Mouse (Mus musculus) forebrain, embryonic 10.5 days (tissue): ENCODE measurements around the gene 2010111I01Rik. TPM values are rescaled to one million over a fixed set of nuclear protein-coding genes. Genes with fewer than 3 reads are reported as not detected.

ENCODE experiments used
- DNase-seq: peaks from one replicate; pipeline ENCODE4 v3.0.0-alpha.2; 2017; ENCODE audit warnings: low spot score; ENCODE audit errors: extremely low spot score
- H3K27ac ChIP-seq: fragments of 300-500 bp; sonication (generic); 2 replicates; pipeline ENCODE4 v1.5.1; 2016; ENCODE audit warnings: mild to moderate bottlenecking
- H3K27me3 ChIP-seq: fragments of 300-500 bp; sonication (generic); 2 replicates; pipeline ENCODE4 v1.6.1; 2016; ENCODE audit warnings: mild to moderate bottlenecking; ENCODE audit not compliant: poor library complexity, severe bottlenecking
- H3K36me3 ChIP-seq: fragments of 300-500 bp; sonication (generic); replicated peaks from 2 replicates; pipeline ENCODE4 v1.6.1; 2016; ENCODE audit warnings: mild to moderate bottlenecking, moderate library complexity
- H3K4me1 ChIP-seq: fragments of 300-500 bp; sonication (generic); 2 replicates; pipeline ENCODE4 v1.6.1; 2016
- H3K4me3 ChIP-seq: fragments of 300-500 bp; sonication (generic); 2 replicates; pipeline ENCODE4 v1.5.1; 2016; ENCODE audit warnings: mild to moderate bottlenecking, moderate library complexity
- H3K9me3 ChIP-seq: fragments of 300-500 bp; sonication (generic); 2 replicates; pipeline ENCODE4 v1.6.1; 2016; ENCODE audit warnings: mild to moderate bottlenecking, moderate library complexity
- WGBS: fragments of 180-500 bp; shearing (Covaris S2); methylation state at CpG from one replicate; pipeline ENCODE4 v1.1.7; 2016; 5-methylcytosine and 5-hydroxymethylcytosine counted together
- polyA plus RNA-seq: library from polyadenylated mRNA; unstranded; fragments of >200 nt; fragmentation: Nextera tagmentation; extraction: Ambion mirVana; gene quantifications from 2 replicates; pipeline ENCODE4 v1.2.1, GENCODE M21; 2016

The 2010111I01Rik gene
- polyA plus RNA-seq, 1 experiment from 2014 or later, result 45.6 TPM

DNA sequence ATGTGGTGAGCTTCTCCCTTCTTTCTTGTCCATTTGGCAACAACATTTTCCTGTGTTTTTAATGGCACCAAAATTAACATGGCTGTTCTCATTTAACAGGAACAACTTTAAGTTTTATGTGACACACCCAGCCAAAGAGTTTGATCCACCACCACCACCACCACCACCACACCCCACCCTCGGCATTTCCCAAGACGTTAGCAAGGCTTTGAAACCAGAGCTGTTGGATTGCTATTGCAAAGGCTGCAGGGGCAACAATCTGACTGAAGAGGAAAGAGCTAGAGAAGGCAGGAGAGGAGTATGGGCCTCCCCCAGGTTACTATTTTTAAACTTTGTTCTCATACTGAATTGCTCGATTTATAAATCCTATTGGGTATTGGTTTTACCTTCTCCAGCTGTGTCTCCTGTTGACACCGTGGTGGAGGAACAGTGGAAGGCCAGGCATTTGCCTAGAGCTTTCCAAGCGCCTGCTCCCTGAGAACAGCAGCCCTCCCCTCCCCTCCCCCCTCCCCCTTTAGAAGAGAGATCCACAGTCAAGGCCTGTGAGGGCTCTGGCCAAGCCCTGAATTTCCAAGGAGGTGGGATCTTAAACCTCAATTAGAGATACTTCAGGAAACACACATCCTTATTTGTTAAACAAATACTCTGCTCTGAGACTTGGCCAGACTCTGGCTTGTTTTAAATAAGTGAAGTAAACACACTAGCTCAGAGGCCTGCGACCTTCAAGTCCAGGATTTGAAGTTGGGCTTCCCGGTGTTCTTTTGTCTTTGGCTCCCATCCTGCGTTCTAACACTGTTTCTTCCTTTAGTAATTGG, 129.8 kb downstream of the 2010111I01Rik start:
- H3K4me1 ChIP-seq, result peaks cover 26% of the 10 kb centered on the region
- H3K4me3 ChIP-seq, result no peak overlapping the region
- no peaks in the 10 kb centered on the region for H3K9me3 ChIP-seq
- H3K27ac ChIP-seq, result peak overlapping the region; percentile 49; the same call in 1 of the 2 replicates
- no peaks in the 10 kb centered on the region for H3K36me3 ChIP-seq
- 10% methylated on average over 8 of the region's 8 CpGs for WGBS
- H3K27me3 ChIP-seq, result peaks cover 55% of the 10 kb centered on the region
- peak; percentile 43 for DNase-seq

DNA sequence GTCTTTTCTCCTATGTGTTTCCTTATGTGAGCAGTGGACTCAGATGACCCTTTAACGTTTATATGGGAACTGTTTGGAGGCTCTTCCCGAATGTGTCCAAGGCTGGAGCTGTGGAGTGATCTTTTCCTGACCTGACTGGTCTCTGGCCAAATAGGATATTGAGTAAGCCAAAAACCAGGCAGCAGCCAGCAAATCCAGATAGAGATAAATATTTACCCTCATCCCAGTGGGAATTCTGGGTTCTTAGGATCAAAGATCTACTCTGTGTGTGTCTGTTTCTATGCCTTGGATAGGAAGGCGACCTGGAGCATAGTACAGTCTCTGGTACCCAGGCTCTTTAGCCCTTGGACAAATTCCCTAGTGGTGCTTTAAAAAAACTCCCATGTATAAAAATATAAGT, 132.1 kb downstream of the 2010111I01Rik start:
- DNase-seq, result no peak
- Histone ChIP-seq H3K4me1 (peaks cover 19% of the 10 kb centered on the region), H3K27ac (no peak overlapping the region), H3K9me3 (no peaks in the 10 kb centered on the region), H3K4me3 (no peak overlapping the region), H3K27me3 (peaks cover 55% of the 10 kb centered on the region), H3K36me3 (no peaks in the 10 kb centered on the region)
- 79% methylated on average over 3 of the region's 3 CpGs for WGBS

DNA sequence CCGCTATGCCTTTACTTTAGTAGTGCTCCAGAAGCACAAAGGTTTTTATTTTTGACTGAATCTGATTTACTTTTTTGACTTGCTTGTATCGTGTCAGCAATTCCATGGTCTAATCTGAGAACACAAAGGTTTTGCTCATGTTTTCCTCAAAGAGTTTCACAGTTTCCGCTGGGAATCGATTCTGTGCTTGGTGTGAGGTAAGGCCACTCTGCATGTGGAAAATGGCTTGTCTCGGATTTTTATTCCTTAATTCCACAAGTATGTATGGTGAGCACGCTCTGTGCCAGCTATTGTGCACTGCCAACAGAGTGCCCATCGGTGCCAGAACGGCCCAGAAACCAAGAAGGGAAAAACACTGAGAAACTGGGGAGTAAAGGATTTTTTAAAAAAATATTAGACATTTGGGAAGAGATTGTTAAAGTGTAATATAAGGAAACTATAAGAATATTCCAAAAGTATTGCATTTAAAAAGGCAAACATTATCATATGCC, 132.8 kb downstream of the 2010111I01Rik start:
- DNase-seq, result no peak
- no peak overlapping the region for H3K27ac ChIP-seq
- H3K27me3 ChIP-seq, result peaks cover 51% of the 10 kb centered on the region
- peaks cover 19% of the 10 kb centered on the region for H3K4me1 ChIP-seq
- WGBS, result 93% methylated on average over 8 of the region's 8 CpGs
- no peak overlapping the region for H3K4me3 ChIP-seq
- no peaks in the 10 kb centered on the region for H3K9me3 ChIP-seq
- H3K36me3 ChIP-seq, result no peaks in the 10 kb centered on the region

DNA sequence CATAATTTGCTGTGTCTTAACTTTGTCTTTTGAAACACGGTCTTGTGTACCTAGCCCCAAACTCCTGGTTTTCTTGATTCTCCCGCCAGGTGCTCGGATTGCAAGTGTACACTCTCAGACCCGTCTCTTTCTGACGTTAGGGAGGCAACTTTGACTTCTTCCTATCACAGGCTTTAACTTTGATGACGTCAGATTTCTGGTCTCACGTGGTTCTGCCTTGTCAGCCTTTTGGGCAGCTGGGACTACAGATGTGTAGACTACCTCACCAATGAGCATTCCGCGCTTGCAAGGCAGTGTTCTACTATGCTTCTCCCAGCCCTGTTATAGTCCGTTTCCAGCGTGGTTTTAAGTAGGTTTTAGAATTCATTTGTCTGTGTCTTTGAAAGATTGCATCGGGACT, 137.1 kb downstream of the 2010111I01Rik start:
- Histone ChIP-seq H3K4me1 (0 out of 2 replicates have a peak, but pooled peaks cover 4% of the 10 kb centered on the region), H3K36me3 (no peaks in the 10 kb centered on the region), H3K4me3 (no peak overlapping the region), H3K9me3 (no peaks in the 10 kb centered on the region), H3K27ac (no peak overlapping the region), H3K27me3 (peaks cover 21% of the 10 kb centered on the region)
- 88% methylated on average over 12 of the region's 12 CpGs for WGBS
- no peak for DNase-seq

- Histone ChIP-seq H3K36me3 (no peaks in the 10 kb centered on the region), H3K27me3 (peaks cover 22% of the 10 kb centered on the region), H3K4me1 (0 out of 2 replicates have a peak, but pooled peaks cover 4% of the 10 kb centered on the region), H3K27ac (no peak overlapping the region), H3K4me3 (no peak overlapping the region), H3K9me3 (no peaks in the 10 kb centered on the region)
- no peak for DNase-seq
- WGBS, result 74% methylated on average over 8 of the region's 8 CpGs
Measured at GRCm38 (mm10) chr13:63102848-63103585, 138.3 kb downstream of the 2010111I01Rik start.

DNA sequence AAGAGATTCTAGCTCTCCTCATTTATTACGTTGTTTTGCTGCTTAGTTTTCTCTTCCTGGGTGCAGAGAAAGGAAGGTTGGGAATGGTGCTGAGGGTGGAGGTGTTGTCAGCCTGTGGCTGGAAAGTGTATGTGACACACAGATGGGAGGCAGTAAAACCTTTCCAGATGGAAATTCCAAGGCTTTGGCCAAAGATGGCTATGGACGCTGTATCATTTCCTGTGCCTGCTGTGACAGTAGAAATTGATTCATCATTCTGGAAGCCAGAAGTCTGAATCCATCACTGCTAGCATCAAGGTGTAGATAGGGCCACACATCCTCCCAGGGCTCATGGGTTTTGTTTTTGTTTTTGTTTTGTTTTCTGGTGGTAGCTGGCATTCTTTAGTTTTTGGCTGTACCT, 141.9 kb downstream of the 2010111I01Rik start:
- no peak for DNase-seq
- H3K27me3 ChIP-seq, result peaks cover 46% of the 10 kb centered on the region
- WGBS, result 75% methylated on average over 2 of the region's 2 CpGs
- H3K27ac ChIP-seq, result no peak overlapping the region
- no peak overlapping the region for H3K4me3 ChIP-seq
- peaks cover 5% of the 10 kb centered on the region for H3K9me3 ChIP-seq
- peaks cover 17% of the 10 kb centered on the region for H3K4me1 ChIP-seq
- no peaks in the 10 kb centered on the region for H3K36me3 ChIP-seq

- DNase-seq, result no peak
- Histone ChIP-seq H3K27ac (no peak overlapping the region), H3K4me1 (peaks cover 32% of the 10 kb centered on the region), H3K9me3 (peaks cover 5% of the 10 kb centered on the region), H3K27me3 (peaks cover 57% of the 10 kb centered on the region), H3K4me3 (no peak overlapping the region), H3K36me3 (no peaks in the 10 kb centered on the region)
- WGBS, result 82% methylated on average over 2 of the region's 2 CpGs
Measured at GRCm38 (mm10) chr13:63108601-63109000, 143.9 kb downstream of the 2010111I01Rik start.

DNA sequence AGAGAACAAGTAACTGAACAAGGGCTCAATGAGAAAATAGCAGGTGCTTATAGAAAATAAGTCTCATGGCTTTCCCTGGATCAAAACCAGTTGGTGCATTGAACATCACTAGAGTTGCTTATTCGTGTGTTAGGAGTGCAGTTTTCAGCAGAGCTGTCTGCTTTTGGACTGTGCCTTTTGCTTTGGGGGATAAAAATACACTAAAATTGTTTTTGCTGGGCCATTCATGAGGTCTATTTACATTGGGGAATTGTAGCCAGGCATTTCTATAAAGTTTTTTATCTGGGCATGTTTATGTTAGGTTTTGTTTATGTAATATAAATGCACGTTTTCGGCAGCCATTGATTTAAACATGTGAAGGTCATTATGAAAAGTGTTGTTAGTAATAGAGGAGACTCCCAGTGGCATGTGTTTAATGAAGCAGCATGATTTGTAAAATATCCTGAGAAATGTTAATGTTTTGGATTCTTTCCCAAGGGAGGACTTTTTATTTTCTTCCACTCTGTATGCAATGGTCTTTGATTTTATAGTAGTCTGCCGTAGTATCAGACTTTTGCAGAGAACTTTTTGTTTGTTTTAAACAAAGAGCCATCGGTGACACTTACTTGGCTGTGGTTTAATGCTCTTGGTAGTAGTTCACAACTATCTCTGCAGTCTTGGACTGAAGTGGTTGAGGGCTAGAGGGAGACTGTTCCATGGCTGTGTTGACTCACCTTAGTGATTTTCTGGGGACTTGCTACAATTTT, 146.8 kb downstream of the 2010111I01Rik start:
- no peak for DNase-seq
- peaks cover 44% of the 10 kb centered on the region for H3K4me1 ChIP-seq
- H3K9me3 ChIP-seq, result peaks cover 11% of the 10 kb centered on the region
- H3K4me3 ChIP-seq, result no peak overlapping the region
- H3K36me3 ChIP-seq, result no peaks in the 10 kb centered on the region
- H3K27ac ChIP-seq, result 0 out of 2 replicates have a peak overlapping the region, but pooled peaks have one; percentile 81
- peaks cover 76% of the 10 kb centered on the region for H3K27me3 ChIP-seq
- 86% methylated on average over 5 of the region's 5 CpGs for WGBS

DNA sequence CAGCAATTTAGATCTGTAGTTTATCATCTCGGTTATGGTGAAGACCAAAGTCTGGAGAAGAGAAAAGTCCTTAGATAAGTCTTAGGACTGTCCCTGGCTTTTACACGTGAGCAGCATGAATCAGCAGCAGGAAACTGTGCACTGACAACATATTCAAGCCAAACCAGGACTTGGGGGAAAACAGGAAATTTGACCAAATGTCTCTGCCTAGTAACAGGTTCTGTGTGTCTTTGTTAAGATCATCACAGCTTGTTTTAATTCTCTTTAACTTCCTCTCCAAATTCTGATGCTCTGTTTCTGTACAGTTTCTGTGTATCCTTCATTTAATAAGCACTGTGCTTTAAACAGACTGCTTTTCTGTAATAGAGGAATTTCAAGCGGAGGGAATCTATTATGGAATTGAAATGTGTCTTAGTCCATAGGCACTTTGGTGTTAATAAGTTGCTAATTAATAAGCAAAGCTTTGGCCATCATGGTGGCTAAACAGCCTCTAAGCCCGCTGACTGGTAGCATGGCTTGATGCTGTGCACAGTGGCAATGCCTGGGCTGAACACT, 147.4 kb downstream of the 2010111I01Rik start:
- no peak overlapping the region for H3K4me3 ChIP-seq
- H3K27ac ChIP-seq, result peak overlapping the region; percentile 81
- H3K36me3 ChIP-seq, result no peaks in the 10 kb centered on the region
- peaks cover 11% of the 10 kb centered on the region for H3K9me3 ChIP-seq
- 68% methylated on average over 4 of the region's 4 CpGs for WGBS
- no peak for DNase-seq
- H3K27me3 ChIP-seq, result peaks cover 74% of the 10 kb centered on the region
- peaks cover 44% of the 10 kb centered on the region for H3K4me1 ChIP-seq

DNA sequence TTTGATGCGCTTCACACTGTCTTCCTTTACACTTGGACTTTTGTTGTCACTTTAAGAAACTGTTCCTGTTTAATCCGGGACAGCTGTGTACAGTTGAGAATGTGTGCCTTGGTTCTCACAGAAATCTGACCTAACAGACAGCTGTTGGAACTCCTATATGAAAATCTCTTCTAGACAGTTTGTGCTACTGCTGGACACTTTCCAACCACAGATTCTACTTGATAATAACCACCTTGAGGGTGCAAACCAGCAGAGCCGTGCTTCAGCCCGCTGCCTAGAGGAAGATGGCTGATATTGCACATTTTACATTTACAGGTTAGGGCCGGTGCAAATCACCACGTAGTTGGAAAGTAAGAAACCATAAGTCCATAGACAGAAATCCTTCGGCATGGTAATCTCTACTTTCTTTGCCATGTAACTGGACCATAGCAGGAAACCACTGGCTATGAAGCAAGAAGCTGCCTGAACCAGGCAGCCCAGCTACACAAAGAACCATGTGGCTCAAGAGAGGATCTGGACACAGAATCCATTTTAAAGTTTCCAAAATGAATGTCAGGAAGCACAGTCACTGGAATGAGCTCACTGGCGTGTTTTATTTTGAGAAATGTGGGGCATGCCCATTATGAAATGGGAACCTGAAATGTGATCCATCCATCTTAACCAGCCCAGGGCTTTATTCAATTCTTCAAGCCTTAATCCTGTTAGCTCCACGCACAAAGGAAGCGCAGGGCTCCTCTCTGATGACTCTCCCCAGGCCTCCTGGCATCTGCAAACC, 148.1 kb downstream of the 2010111I01Rik start:
- WGBS, result 48% methylated on average over 10 of the region's 10 CpGs
- H3K36me3 ChIP-seq, result no peaks in the 10 kb centered on the region
- peaks cover 11% of the 10 kb centered on the region for H3K9me3 ChIP-seq
- no peak overlapping the region for H3K4me3 ChIP-seq
- H3K4me1 ChIP-seq, result peaks cover 44% of the 10 kb centered on the region
- peaks cover 67% of the 10 kb centered on the region for H3K27me3 ChIP-seq
- DNase-seq, result peak; percentile 59
- H3K27ac ChIP-seq, result peak overlapping the region; percentile 81

DNA sequence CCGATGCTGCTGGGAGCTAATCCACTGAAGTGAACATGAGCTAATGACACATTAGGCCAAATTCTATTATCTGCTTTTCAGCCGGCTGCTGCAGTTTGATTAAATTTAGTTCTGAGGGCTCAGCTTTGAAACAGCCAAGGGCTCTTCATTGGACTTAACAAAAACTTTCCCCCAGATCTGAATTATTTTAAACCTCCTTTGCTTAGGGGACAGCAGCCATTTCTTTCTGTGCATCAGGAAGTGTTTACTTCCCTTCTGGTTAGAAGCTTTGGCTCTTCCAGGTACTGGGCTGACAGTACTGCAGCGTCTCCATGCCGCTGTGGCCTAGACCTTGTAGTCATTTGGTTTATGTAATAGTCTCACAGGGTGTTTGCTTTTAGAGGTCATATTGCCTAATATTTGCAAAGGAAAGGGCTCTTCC, 149.2 kb downstream of the 2010111I01Rik start:
- 31% methylated on average over 4 of the region's 4 CpGs for WGBS
- DNase-seq, result peak; percentile 19

More for the DNA sequence above, 149.2 kb downstream of the 2010111I01Rik start:
- Histone ChIP-seq H3K4me1 (peaks cover 40% of the 10 kb centered on the region), H3K27me3 (peaks cover 57% of the 10 kb centered on the region), H3K4me3 (no peak overlapping the region), H3K9me3 (peaks cover 11% of the 10 kb centered on the region), H3K36me3 (no peaks in the 10 kb centered on the region), H3K27ac (peak overlapping the region; percentile 60)
